Mouse (Mus musculus) ES-Bruce4 (cell line): ENCODE measurements around the gene Bicdl1. TPM values are rescaled to one million over a fixed set of nuclear protein-coding genes. Genes with fewer than 3 reads are reported as not detected.

ENCODE experiments used
- H3K27ac ChIP-seq: 2 replicates; pipeline ENCODE4 v1.5.1; 2012; ENCODE audit warnings: low read length, inconsistent platforms; ENCODE audit not compliant: insufficient read depth
- H3K27me3 ChIP-seq: 2 replicates; pipeline ENCODE4 v1.6.1; 2012; ENCODE audit warnings: mild to moderate bottlenecking, low read length, inconsistent platforms; ENCODE audit not compliant: control insufficient read depth, poor library complexity, insufficient read depth, severe bottlenecking
- H3K36me3 ChIP-seq: 2 replicates; pipeline ENCODE4 v1.6.1; 2012; ENCODE audit warnings: inconsistent platforms, mild to moderate bottlenecking, low read length, moderate library complexity; ENCODE audit not compliant: control insufficient read depth, poor library complexity, insufficient read depth, severe bottlenecking
- H3K4me1 ChIP-seq: one replicate; pipeline ENCODE4 v1.8.1; 2011; ENCODE audit warnings: low read length; ENCODE audit not compliant: control insufficient read depth, insufficient read depth
- H3K4me3 ChIP-seq: 2 replicates; pipeline ENCODE4 v1.5.1; 2011; ENCODE audit warnings: low read depth, mild to moderate bottlenecking, low read length
- H3K9ac ChIP-seq: 2 replicates; pipeline ENCODE4 v1.6.1; 2012; ENCODE audit warnings: low read depth, mild to moderate bottlenecking, inconsistent platforms; ENCODE audit not compliant: poor library complexity, severe bottlenecking
- H3K9me3 ChIP-seq: replicated peaks from 2 replicates; pipeline ENCODE4 v1.6.1; 2012; ENCODE audit warnings: mild to moderate bottlenecking, low read length, inconsistent platforms; ENCODE audit not compliant: control insufficient read depth, poor library complexity, insufficient read depth, severe bottlenecking
- CTCF ChIP-seq: IDR thresholded peaks from one replicate; pipeline ENCODE4 v1.8.1; 2011; ENCODE audit warnings: low read depth, low read length
- EP300 ChIP-seq: IDR thresholded peaks from 2 replicates; pipeline ENCODE4 v1.6.1; 2011; ENCODE audit warnings: low read depth, low read length; ENCODE audit not compliant: insufficient read depth
- POLR2A ChIP-seq: IDR thresholded peaks from one replicate; pipeline ENCODE4 v1.8.1; 2011; ENCODE audit warnings: low read length; ENCODE audit not compliant: insufficient read depth
- polyA plus RNA-seq: library from polyadenylated mRNA; stranded (reverse); fragments of >200 nt; gene quantifications from 2 replicates; pipeline ENCODE4 v1.2.4, GENCODE M21; 2011; ENCODE audit warnings: low read depth; ENCODE audit not compliant: missing spikeins, insufficient read depth, insufficient read length

Bicdl1 gene
- polyA plus RNA-seq, 1 experiment = 34.0 TPM

DNA sequence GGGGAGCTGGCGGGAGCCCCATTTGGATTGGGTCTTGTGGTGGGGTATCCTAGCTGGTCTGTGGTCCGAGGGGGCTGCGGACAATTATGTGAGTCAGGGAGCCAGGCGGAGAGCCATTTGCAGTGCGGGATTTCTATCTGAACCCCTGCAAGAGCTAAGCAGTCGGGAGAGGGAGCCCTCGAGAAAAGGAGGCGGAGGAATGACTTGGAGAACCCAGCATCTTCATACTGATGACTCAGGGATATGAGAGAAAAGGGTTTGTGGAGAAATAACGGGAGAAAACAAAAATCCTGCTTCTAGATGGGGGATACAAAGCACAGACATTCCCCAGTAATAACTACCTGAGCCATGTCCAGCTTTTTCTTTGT is 1.4 kb upstream of the Bicdl1 start:
- H3K9ac ChIP-seq = peak overlapping the region; percentile 50
- H3K27me3 ChIP-seq = no peaks in the 10 kb centered on the region
- no peaks in the 10 kb centered on the region; the same call in 1 of the 2 replicates for H3K9me3 ChIP-seq
- TF ChIP-seq EP300 (no peak), CTCF (peak; percentile 27), POLR2A (no peak)
- H3K36me3 ChIP-seq = no peaks in the 10 kb centered on the region
- H3K4me1 ChIP-seq = no peaks in the 10 kb centered on the region
- H3K27ac ChIP-seq = no peak overlapping the region
- H3K4me3 ChIP-seq = peak overlapping the region; percentile 84

DNA sequence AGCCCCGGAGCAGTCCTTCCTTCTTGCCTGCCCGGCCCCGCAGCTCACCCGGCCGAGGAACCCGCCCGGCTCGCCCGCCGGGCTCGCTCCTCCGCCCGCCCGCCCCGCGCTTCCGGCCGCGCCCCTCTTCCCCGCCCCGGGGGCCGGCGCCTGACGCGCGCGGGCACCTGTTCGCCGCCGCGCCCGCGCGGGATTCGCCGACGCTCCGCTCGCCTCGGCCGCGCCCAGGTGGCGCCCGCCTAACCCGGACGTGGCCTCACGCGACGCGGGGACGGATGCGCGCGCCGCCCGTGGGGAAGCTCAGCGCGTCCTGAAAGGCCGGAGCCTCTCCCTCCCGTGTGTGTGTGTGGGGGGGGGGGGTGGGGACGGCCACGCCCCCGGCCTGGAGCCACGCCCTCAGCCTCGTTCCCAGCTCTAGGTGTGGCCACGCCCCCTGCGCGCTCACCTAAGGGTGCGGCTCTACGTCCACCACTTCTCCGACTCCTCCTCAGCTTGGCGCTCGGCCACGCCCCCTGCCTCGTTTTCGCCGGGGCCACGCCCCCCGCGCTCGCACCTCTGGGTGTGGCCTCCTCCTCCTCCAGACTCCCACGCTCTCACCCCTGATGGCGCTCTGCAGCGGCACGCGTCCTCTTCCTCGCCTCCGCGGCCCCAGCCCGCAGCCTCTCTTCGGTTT is 891 bp upstream of the Bicdl1 start:
- TF ChIP-seq CTCF (no peak), EP300 (0 out of 2 replicates have a peak, but pooled peaks have one; percentile 27), POLR2A (no peak)
- Histone ChIP-seq H3K4me1 (no peaks in the 10 kb centered on the region), H3K9me3 (no peaks in the 10 kb centered on the region), H3K4me3 (peak overlapping the region; percentile 84), H3K27ac (no peak overlapping the region), H3K9ac (peak overlapping the region; percentile 98), H3K27me3 (no peaks in the 10 kb centered on the region), H3K36me3 (no peaks in the 10 kb centered on the region)

DNA sequence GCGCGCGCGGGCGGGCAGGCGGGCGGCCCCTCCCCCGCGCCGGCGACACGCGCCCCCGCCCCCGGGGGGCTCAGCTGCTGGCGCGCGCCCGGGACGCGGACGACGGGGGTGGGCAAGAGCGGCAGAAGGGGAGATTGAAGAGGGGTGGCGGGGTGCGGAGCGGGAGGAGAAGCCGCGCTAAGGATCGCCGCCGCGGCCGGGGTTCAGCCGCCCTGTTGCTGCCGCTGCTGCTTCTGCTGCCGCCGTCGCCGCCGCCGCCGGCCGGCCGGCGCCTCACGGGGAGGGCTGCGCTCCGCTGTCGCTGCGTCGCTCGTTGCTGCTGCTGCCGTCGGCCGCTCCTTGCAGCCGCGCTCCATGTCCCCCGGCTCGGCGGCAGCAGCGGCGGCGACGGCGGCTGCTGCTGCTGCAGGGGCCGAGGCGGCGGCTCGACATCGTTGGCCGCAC is 333 bp upstream of the Bicdl1 start:
- TF ChIP-seq EP300 = no peak
- TF ChIP-seq POLR2A = no peak
- TF ChIP-seq CTCF = no peak
- H3K9ac ChIP-seq = peak overlapping the region; percentile 98
- no peaks in the 10 kb centered on the region for H3K4me1 ChIP-seq
- peak overlapping the region; percentile 78 for H3K4me3 ChIP-seq
- H3K27me3 ChIP-seq = no peaks in the 10 kb centered on the region
- H3K27ac ChIP-seq = no peak overlapping the region
- no peaks in the 10 kb centered on the region for H3K9me3 ChIP-seq
- no peaks in the 10 kb centered on the region for H3K36me3 ChIP-seq

DNA sequence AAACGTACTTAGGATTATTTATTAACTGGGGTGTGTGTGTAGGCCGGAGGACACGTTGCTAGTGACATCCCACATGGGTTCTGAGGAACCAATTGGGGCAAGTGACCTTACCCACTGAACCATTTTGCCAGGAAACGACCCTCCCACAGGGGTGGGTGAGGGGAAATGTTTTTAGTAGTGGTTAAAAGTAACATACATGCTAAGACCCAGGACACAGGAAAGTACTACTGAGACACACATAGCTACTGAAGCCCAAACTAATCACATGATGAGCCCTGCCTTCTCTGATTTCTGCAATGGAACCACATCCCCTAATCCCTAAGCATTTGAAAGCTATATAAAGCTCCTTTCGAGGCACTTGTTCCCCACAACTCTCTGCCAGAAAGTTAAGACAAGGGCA is 1.1 kb downstream of the Bicdl1 start:
- no peaks in the 10 kb centered on the region for H3K27me3 ChIP-seq
- H3K9me3 ChIP-seq = no peaks in the 10 kb centered on the region

DNA sequence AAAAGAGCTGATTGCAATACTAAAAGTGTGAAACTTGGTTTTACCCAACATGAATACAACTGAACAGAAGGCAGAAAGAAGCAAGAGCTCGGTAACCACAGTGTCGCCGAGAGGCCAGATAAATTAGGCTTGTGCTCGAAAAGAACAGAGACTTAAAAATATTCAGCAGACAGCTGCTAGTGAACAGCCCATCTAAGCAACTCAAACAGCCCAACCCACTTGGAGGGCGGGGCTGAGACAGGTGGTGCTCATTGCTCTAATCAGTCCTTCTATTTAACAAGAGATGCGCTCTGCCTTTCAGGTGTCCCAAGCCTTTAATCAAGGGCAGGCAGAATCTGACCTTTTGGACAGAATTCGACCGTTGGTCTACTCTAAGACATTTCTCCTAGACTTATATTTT is 4.8 kb downstream of the Bicdl1 start:
- H3K27ac ChIP-seq = no peak overlapping the region
- no peak overlapping the region for H3K9ac ChIP-seq
- H3K36me3 ChIP-seq = 0 out of 2 replicates have a peak, but pooled peaks cover 3% of the 10 kb centered on the region
- no peak overlapping the region for H3K4me3 ChIP-seq
- no peaks in the 10 kb centered on the region for H3K27me3 ChIP-seq
- TF ChIP-seq POLR2A (no peak), EP300 (peak; percentile 40; the same call in 1 of the 2 replicates)
- no peaks in the 10 kb centered on the region for H3K4me1 ChIP-seq
- no peaks in the 10 kb centered on the region for H3K9me3 ChIP-seq

More for the DNA sequence above, 1.1 kb downstream of the Bicdl1 start:
- H3K9ac ChIP-seq = no peak overlapping the region
- H3K27ac ChIP-seq = no peak overlapping the region
- H3K36me3 ChIP-seq = no peaks in the 10 kb centered on the region
- no peak for TF ChIP-seq POLR2A
- no peak for TF ChIP-seq CTCF
- TF ChIP-seq EP300 = no peak
- H3K4me3 ChIP-seq = no peak overlapping the region
- no peaks in the 10 kb centered on the region for H3K4me1 ChIP-seq

DNA sequence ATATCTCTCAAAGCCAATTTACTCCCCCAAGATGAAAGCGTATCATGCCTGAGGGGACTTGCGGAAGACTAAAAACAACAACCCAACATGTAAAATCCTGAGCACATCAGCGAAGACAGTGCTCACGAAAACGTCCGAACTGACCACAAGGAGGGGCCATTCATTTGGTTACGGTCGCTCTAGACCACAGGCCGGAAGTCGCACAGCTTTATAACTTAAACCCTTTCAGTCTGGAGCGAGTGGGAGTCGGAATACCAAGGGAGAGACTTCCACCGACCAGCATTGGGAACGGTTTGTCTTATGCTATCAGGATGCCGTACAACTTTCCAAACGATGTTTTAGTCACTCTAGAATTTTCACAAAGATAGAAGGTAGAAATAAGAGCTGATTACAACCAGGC is 5.4 kb downstream of the Bicdl1 start:
- Histone ChIP-seq H3K9ac (no peak overlapping the region), H3K27me3 (no peaks in the 10 kb centered on the region), H3K4me3 (no peak overlapping the region), H3K9me3 (no peaks in the 10 kb centered on the region), H3K27ac (no peak overlapping the region), H3K4me1 (no peaks in the 10 kb centered on the region), H3K36me3 (0 out of 2 replicates have a peak, but pooled peaks cover 3% of the 10 kb centered on the region)
- TF ChIP-seq POLR2A (no peak), CTCF (peak; percentile 4), EP300 (no peak)
